Mouse (Mus musculus): ENCODE results near the gene Olfr478. TPM values are rescaled to one million over a fixed set of nuclear protein-coding genes. Genes with fewer than 3 reads are reported as not detected.
"Not testable (repeated sequence)": the region's sequence is repeated elsewhere in the genome, so short reads cannot be mapped to it uniquely, and the experiment has no call there.

Olfr478 gene
- not detected for total RNA-seq (2021)
- long read RNA-seq = 0 reads

DNA sequence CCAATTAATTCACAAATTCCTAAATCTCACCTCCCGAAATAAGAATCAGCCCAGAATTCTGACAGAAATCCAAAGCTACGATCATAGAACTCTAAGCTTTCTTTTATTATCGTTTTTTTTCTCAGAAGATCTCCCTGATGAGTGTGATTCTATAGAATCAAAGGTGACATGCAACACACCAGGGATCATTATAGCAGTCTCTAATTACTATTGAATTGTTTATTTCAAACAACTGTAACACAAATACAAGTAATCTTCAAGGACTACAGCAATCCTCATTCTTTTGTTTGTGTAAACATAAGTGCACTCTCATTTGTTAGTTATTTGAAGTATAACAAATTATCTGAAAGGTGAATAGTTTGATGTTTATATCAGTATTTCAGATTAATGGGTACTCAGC, at the start of gene Olfr478:
Gene Olfr478 (minus strand): TSS at position 101 of the 400 bp plus-strand sequence.
- no peak for DNase-seq (ENCODE audit: low spot score in 2 of 2)

DNA sequence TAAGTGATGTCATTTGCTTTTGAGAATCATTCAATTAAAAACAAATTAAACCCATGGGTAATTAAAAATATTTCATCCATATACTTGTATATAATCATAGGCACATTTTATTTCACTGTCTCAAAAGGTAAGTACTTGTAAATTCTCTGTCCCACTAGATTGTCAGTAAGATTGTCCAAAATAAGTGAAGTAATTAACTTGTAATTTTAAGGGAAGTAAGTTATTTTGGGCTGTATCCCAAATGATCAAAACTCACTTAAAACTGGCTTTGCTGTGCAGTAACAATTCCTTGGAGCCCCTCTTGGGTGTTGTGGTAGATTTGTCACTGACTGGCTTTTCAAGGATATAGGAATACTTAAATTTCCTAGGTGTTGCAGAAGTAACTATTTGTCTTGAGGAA, 45.8 kb upstream of the Olfr478 start, which contains the start of gene Olfr481:
Gene Olfr481 (plus strand): TSS at position 301 of the 400 bp plus-strand sequence.
- no peak for DNase-seq (ENCODE audit: low spot score in 2 of 2)

- DNase-seq (ENCODE audit: low spot score in 2 of 2) = no peak
Observed at GRCm38 (mm10) chr7:108067246-108067645, 33.5 kb upstream of the Olfr478 start, which contains the start of gene Olfr480. Olfr480 (minus strand) TSS chr7:108067346.

GRCm38 (mm10) chr7:108050393-108050792, 16.6 kb upstream of the Olfr478 start, which contains the start of gene Olfr479:
Olfr479 (plus strand) TSS chr7:108050693.
- no peak for DNase-seq (ENCODE audit: low spot score in 2 of 2)

DNA sequence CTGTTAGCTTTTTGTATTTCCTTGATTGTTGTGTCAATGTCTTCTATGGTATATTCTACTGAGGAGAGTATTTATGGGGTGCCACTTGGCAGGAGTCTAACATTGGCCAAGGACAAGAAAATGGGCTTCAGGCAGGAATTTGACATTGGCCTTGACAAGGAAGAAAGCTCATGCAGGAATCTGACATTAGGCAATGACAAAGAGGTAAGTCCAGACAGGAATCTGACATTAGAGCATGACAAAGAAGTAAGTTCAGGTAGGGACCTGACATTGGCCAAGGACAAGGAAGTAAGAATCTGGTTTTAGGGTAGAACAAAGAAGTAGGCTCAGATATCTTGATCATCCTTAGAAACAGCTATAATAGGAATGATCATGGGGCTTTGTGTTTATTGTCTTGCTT, 19.5 kb downstream of the Olfr478 start:
- DNase-seq (ENCODE audit: low spot score in 2 of 2) = not testable (repeated sequence)

- DNase-seq (ENCODE audit: low spot score in 2 of 2) = no peak
Observed at GRCm38 (mm10) chr7:107986393-107986792, 47.4 kb downstream of the Olfr478 start, which contains the start of gene Olfr477. Olfr477 (plus strand) TSS chr7:107986693.

Other genes starting within 250 kb of the Olfr478 start
- not detected for gene Ovch2, start 232.8 kb downstream of the Olfr478 start, total RNA-seq (2021)
- not detected for gene Olfr467, start 221.7 kb downstream of the Olfr478 start, total RNA-seq (2021)
- not detected for gene Olfr469, start 208.4 kb downstream of the Olfr478 start, total RNA-seq (2021)
- gene Olfr470, start 186.5 kb downstream of the Olfr478 start, total RNA-seq (2021) = not detected
- not detected for gene Olfr472, start 136.1 kb downstream of the Olfr478 start, total RNA-seq (2021)
- gene Olfr473, start 103.5 kb downstream of the Olfr478 start, total RNA-seq (2021) = not detected
- not detected for gene Olfr474, start 79.3 kb downstream of the Olfr478 start, total RNA-seq (2021)
- gene Olfr476, start 69.2 kb downstream of the Olfr478 start, total RNA-seq (2021) = not detected
- gene Olfr477, start 47.3 kb downstream of the Olfr478 start, total RNA-seq (2021) = not detected
- gene Olfr479, start 16.7 kb upstream of the Olfr478 start, total RNA-seq (2021) = not detected
- gene Olfr480, start 33.4 kb upstream of the Olfr478 start, total RNA-seq (2021) = not detected
- not detected for gene Olfr481, start 45.9 kb upstream of the Olfr478 start, total RNA-seq (2021)
- 1 to 10 TPM; 2.1 TPM for gene Olfr482, start 63.6 kb upstream of the Olfr478 start, total RNA-seq (2021)
- not detected for gene Olfr483, start 66.9 kb upstream of the Olfr478 start, total RNA-seq (2021)
- not detected for gene Olfr484, start 93.5 kb upstream of the Olfr478 start, total RNA-seq (2021)
- not detected for gene Olfr485, start 125.9 kb upstream of the Olfr478 start, total RNA-seq (2021)
- not detected for gene Olfr486, start 138.8 kb upstream of the Olfr478 start, total RNA-seq (2021)
- gene Olfr487, start 180.6 kb upstream of the Olfr478 start, total RNA-seq (2021) = not detected
- gene Olfr488, start 224.4 kb upstream of the Olfr478 start, total RNA-seq (2021) = not detected